Mouse (Mus musculus): Measurements from ENCODE around the gene Olfr514.

Olfr514 gene

DNA sequence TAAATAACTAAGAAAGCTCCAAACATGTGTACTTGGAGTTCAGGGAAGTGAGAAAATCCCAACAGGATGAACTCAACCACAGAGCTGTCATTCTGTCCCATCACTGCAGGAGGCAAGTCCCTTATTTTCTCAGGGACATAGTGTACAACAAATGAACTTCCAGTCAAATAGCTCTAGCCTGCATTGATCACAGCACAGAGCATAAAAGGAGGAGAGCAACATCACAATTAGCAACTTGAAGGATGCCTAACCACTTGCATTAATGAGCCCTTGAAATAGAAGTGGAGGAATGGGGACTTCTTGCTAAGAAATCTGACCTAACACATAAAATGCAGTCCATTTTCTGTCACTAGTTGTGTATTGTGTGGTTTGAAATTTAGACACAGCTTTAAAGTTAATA is at the start of gene Olfr514:
Gene Olfr514, minus strand, starts transcription at position 101 of the 400 bp plus-strand sequence.
- DNase-seq (ENCODE audit: low read depth, low spot score): no peak

DNA sequence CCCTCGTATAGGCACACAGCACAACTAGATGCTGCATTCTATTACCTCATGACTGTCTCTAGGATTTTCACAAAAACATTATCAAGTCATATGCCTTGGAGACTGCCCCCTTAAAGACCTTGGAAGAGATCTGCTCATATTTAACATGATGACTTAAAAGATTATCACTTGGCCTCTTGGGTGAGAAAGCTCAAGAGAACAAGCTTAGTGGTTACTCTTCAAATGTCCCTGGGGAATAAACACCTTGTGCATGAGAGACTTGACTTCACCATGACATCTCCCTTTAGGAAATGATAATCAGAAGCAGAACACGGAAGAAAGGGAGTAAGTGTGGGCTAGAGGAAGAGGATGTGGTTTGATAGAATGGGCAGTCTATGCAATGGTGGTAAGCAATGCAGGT is 46.5 kb upstream of the Olfr514 start, which contains the start of gene Olfr517:
Gene Olfr517, minus strand, starts transcription at position 101 of the 400 bp plus-strand sequence.
- no peak for DNase-seq (ENCODE audit: low read depth, low spot score)

DNA sequence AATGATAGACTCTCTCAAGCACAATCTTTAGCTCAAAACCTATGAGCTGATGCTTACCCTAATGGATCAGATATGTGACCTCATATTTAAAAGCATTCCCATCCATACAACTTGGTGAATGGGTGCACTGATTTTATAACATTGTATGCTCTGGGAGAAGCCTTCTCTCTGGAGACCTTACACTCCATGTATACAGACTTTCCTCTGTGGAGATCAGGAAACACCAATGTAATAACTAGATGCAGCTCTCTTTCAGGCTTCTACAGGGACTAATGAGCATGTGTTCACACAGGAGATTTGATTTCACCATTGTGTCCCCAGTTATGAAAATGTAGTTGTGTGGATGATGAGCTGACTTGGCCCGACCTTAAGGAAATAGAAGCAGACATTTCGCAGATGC is 24.6 kb upstream of the Olfr514 start, which contains the start of gene Olfr516:
Gene Olfr516, minus strand, starts transcription at position 101 of the 400 bp plus-strand sequence.
- no peak for DNase-seq (ENCODE audit: low read depth, low spot score)

DNA sequence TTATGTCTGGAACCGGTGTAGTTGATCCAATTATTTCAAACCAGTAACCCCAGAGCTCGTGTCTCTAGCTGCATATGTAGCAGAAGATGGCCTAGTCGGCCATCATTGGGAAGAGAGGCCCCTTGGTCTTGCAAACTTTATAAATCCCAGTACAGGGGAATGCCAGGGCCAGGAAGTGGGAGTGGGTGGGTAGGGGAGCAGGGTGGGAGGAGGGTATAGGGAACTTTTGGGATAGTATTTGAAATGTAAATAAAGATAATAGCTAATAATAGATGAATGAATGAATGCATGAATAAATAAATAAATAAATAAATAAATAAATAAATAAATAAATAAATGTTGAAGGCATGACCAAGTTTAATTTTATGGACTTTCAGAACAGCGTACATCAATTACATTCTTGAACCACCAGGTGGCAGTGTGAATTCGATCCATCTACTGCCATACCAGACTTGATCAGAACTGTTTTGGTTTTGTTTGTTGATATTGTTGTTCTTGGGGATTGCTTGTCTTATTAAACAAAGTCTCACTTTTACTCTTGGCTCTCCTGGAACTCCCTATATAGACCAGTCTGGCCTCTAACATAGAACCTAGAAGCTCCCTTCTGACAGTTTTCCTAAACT is 11.1 kb downstream of the Olfr514 start:
- peak; percentile 3 for DNase-seq (ENCODE audit: low read depth, low spot score)

DNA sequence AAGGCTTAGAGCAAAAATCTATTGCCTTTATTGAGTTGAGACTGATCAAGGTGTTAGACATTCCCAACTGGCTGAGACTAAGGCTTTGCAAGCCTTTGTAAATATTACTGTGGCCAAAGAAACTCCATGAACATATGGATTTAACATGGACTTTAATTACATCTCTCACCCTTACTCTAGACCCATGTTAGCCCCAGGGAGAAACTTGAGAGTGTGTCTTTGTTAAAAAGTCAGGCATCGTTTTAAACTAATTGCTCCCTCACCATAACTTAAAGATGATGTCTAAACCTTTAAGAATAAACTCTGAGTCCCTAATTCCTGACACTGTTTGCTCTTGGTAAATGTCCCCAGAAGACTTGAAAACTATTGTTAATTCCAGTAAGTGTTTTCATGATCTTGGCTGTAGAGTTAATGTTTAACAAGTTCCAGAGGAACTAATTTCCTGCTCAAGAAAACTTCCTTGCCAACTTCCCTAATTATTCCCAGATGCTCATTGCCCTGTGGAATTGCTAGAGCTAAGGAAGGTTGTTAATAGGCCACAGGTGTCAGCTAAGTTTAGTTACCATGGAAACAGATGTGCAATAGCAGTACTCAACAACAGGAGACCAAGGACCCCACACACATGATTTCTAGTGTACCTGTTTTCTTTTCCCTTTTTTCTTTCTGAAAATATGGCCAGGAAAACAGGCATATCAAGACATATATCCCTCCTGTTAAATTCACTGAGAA is 28.4 kb downstream of the Olfr514 start:
- no peak for DNase-seq (ENCODE audit: low read depth, low spot score)

All from brain, embryonic 18.5 days (tissue).